ENCODE assay signal across 29 mouse cellular contexts in the genomic region with DNA sequence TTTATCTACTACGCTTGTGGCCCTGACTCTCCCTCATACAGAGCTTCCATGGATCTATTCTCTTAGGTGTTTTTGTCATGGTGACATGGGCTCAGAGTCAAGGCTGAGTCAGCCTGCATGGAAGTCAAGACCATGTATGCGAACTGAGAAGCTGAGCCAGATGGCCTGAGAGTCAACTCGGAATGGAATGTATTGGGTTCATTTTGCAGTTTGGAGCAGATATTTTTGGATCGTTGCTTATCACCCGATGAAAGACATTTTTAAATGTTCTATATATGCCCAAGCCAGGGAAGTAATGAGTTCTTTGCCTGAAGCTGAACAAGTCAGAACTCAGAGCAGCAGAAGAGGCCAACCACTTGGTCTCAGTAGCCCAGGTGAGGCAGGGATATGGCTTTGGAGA. TPM values are rescaled to one million over a fixed set of nuclear protein-coding genes. Genes with fewer than 3 reads are reported as not detected.
A peak's percentile ranks its signal among the peaks of the same experiment; 100 is the strongest.
DNase-seq lines count a peak whose midpoint lies in the region; ATAC-seq and TF ChIP-seq lines count a peak whose summit lies in the region.
"Had no signal": no experiment of that assay in that cellular context is flagged by ENCODE, and none has a peak within 500 bp of the region (broad histone marks: within the 10 kb centered on the region; RNA-seq: fewer than 3 reads in every experiment).

No protein-coding gene starts in this region.

- 45% methylated on average over 5 of the region's 5 CpGs for WGBS in heart, adult 2 months
- WGBS in heart, embryonic 15.5 days: 34% methylated on average over 5 of the region's 5 CpGs
- 95% methylated on average over 5 of the region's 5 CpGs for WGBS in hindbrain, embryonic 11.5 days

- no peak for TF ChIP-seq POLR2A in heart, adult 2 months (IDR thresholded peaks at IDR 0.05; ENCODE audit: insufficient read depth, low read depth, low read length)
- no peak for TF ChIP-seq POLR2A in embryonic fibroblast, embryonic 13.5 days (IDR thresholded peaks at IDR 0.05; ENCODE audit: low read depth, low read length)

- H3K4me1 ChIP-seq in heart, adult 2 months (ENCODE audit: control insufficient read depth, insufficient read depth, low read length): peaks cover 11% of the 10 kb centered on the region
- H3K4me1 ChIP-seq in embryonic fibroblast, embryonic 13.5 days (ENCODE audit: control insufficient read depth, insufficient read depth, low read length): peaks cover 22% of the 10 kb centered on the region
- peaks cover 51% of the 10 kb centered on the region for H3K4me1 ChIP-seq in heart, embryonic 15.5 days (replicated peaks)
- no peaks in the 10 kb centered on the region for H3K4me1 ChIP-seq in hindbrain, embryonic 11.5 days (replicated peaks; ENCODE audit: control insufficient read depth, insufficient read depth, low read length)
- H3K4me1 ChIP-seq: hindbrain, embryonic 10.5 days; limb, embryonic 10.5 days; midbrain, embryonic 12.5 days had no signal

- intact Hi-C loops in heart, adult 2 months (cut with DNase I): no loop called here
- intact Hi-C loops in heart, postnatal 25 days (cut with DNase I): loop anchor here (5.0 to 10.0 kb wide), 3 partner anchors 36 to 322 kb away; no protein-coding TSS in a partner anchor

- no peaks in the 10 kb centered on the region for H3K9me3 ChIP-seq in heart, embryonic 15.5 days (replicated peaks)
- H3K9me3 ChIP-seq in hindbrain, embryonic 11.5 days (ENCODE audit: control insufficient read depth, low read length): no peaks in the 10 kb centered on the region
- H3K9me3 ChIP-seq: embryonic facial prominence, embryonic 10.5 days; forebrain, embryonic 10.5 days; G1E; hindbrain, embryonic 10.5 days; limb, embryonic 10.5 days; midbrain, embryonic 12.5 days; neural tube, embryonic 15.5 days; stomach, embryonic 15.5 days had no signal

- 0 out of 2 replicates have a peak, but pooled peaks have one; percentile 17 for TF ChIP-seq EP300 in heart, adult 2 months (IDR thresholded peaks at IDR 0.05; ENCODE audit: insufficient read depth, low read depth, low read length)

- H3K4me2 ChIP-seq in heart, embryonic 15.5 days: peak overlapping the region; percentile 16; the same call in 1 of the 2 replicates
- H3K4me2 ChIP-seq in hindbrain, embryonic 11.5 days (replicated peaks; ENCODE audit: low read depth, low read length): no peak overlapping the region
- H3K4me2 ChIP-seq: midbrain, embryonic 12.5 days; neural tube, embryonic 15.5 days; stomach, embryonic 15.5 days had no signal

- DNase-seq in heart, adult 2 months: peak in 1 of 2 experiments; percentile 68
- no peak for DNase-seq in heart, postnatal 25 days (ENCODE audit: low spot score)
- DNase-seq in 3T3-L1 (ENCODE audit: low read depth, low spot score): peak; percentile 42
- DNase-seq in hindbrain, embryonic 11.5 days (ENCODE audit: low spot score): no peak
- DNase-seq in embryo, embryonic 11 days: no peak
- no peak for DNase-seq in testis, postnatal 14 days (ENCODE audit: low spot score)
- DNase-seq: adrenal gland, postnatal 10 days; B cell, adult 2 months; cerebellum, adult 9-11 months; gastrocnemius, postnatal 36 days; kidney, adult 9 months; liver; liver, postnatal 0 days; lung, postnatal 10 days had no signal

- TF ChIP-seq CTCF in heart, adult 2 months (IDR thresholded peaks at IDR 0.05): no peak
- no peak for TF ChIP-seq CTCF in embryonic fibroblast, embryonic 13.5 days (IDR thresholded peaks at IDR 0.05; ENCODE audit: borderline replicate concordance, insufficient read depth, low read length)

- H3K36me3 ChIP-seq in heart, adult 2 months (ENCODE audit: control insufficient read depth, insufficient read depth, low read length): no peaks in the 10 kb centered on the region
- no peaks in the 10 kb centered on the region for H3K36me3 ChIP-seq in heart, embryonic 15.5 days
- H3K36me3 ChIP-seq in hindbrain, embryonic 11.5 days (ENCODE audit: control insufficient read depth, insufficient read depth, low read length): no peaks in the 10 kb centered on the region
- H3K36me3 ChIP-seq: embryonic facial prominence, embryonic 10.5 days; forebrain, embryonic 10.5 days; G1E; hindbrain, embryonic 10.5 days; limb, embryonic 10.5 days; midbrain, embryonic 12.5 days; neural tube, embryonic 15.5 days; stomach, embryonic 15.5 days had no signal

- H3K9ac ChIP-seq in heart, adult 2 months (ENCODE audit: low read depth, low read length): no peak overlapping the region
- H3K9ac ChIP-seq in heart, embryonic 15.5 days: no peak overlapping the region
- H3K9ac ChIP-seq in hindbrain, embryonic 11.5 days (ENCODE audit: low read depth, low read length): no peak overlapping the region
- H3K9ac ChIP-seq: liver, postnatal 0 days; midbrain, embryonic 12.5 days; neural tube, embryonic 15.5 days; stomach, embryonic 15.5 days had no signal

- no peaks in the 10 kb centered on the region for H3K27me3 ChIP-seq in heart, adult 2 months (ENCODE audit: control insufficient read depth, insufficient read depth, low read length)
- no peaks in the 10 kb centered on the region for H3K27me3 ChIP-seq in heart, embryonic 15.5 days
- H3K27me3 ChIP-seq in hindbrain, embryonic 11.5 days (ENCODE audit: control insufficient read depth, insufficient read depth, low read length): no peaks in the 10 kb centered on the region
- H3K27me3 ChIP-seq: CH12.LX; midbrain, embryonic 12.5 days; neural tube, embryonic 15.5 days; stomach, embryonic 15.5 days had no signal

- H3K27ac ChIP-seq in heart, adult 2 months: peak overlapping the region; percentile 68
- H3K27ac ChIP-seq in embryonic fibroblast, embryonic 13.5 days (ENCODE audit: insufficient read depth, low read length): peak overlapping the region; percentile 63
- peak overlapping the region; percentile 81 for H3K27ac ChIP-seq in heart, embryonic 15.5 days
- no peak overlapping the region for H3K27ac ChIP-seq in hindbrain, embryonic 11.5 days (ENCODE audit: low read depth, low read length)
- H3K27ac ChIP-seq: embryonic facial prominence, embryonic 10.5 days; forebrain, embryonic 10.5 days; hindbrain, embryonic 10.5 days; hindbrain, postnatal 0 days; limb, embryonic 10.5 days; midbrain, embryonic 12.5 days; neural tube, embryonic 15.5 days; stomach, embryonic 15.5 days had no signal

- H3K4me3 ChIP-seq in heart, adult 2 months: no peak overlapping the region
- no peak overlapping the region for H3K4me3 ChIP-seq in embryonic fibroblast, embryonic 13.5 days (ENCODE audit: insufficient read depth, low read length)
- no peak overlapping the region for H3K4me3 ChIP-seq in heart, embryonic 15.5 days
- no peak overlapping the region for H3K4me3 ChIP-seq in hindbrain, embryonic 11.5 days (ENCODE audit: low read depth, low read length)
- H3K4me3 ChIP-seq: embryonic facial prominence, embryonic 10.5 days; forebrain, embryonic 10.5 days; hindbrain, embryonic 10.5 days; limb, embryonic 10.5 days; midbrain, embryonic 12.5 days; neural tube, embryonic 15.5 days; stomach, embryonic 15.5 days had no signal

- peak; percentile 24; the same call in 1 of the 2 replicates for ATAC-seq in heart, embryonic 15.5 days (replicated peaks; ENCODE audit: insufficient number of reproducible peaks, insufficient read depth, low FRiP score, low read depth)
- ATAC-seq in hindbrain, embryonic 11.5 days (ENCODE audit: low FRiP score): no peak
- ATAC-seq: activated CD4-positive, CD25-positive, alpha-beta regulatory T cell, adult 4 months; forebrain, embryonic 16.5 days; hindbrain, postnatal 0 days; intestine, embryonic 16.5 days; liver, postnatal 0 days had no signal

- no peaks in the 10 kb centered on the region for H3K79me2 ChIP-seq in heart, adult 2 months (replicated peaks; ENCODE audit: control insufficient read depth, insufficient read depth, low read length)

RNA-seq across cellular contexts. Expression of a gene that starts 54.9 kb away (rescaled TPM):
- total RNA-seq in heart, adult 2 months (2021): 100 to 1,000 TPM; 354 to 451 TPM
- 522 and 708 TPM in 2 replicates for polyA plus RNA-seq in heart, adult 2 months (2012; rRNA removed)
- total RNA-seq in heart, postnatal 25 days (2021): 100 to 1,000 TPM; 390 to 430 TPM
- polyA plus RNA-seq in embryonic fibroblast, embryonic 13.5 days (2011; ENCODE audit: insufficient read length, low read depth, missing spikeins): 241 and 297 TPM in 2 replicates
- polyA plus RNA-seq in heart, embryonic 15.5 days (2015; fragmentation: Nextera tagmentation; extraction: Ambion mirVana): 23.2 and 29.0 TPM in 2 replicates
- 7.0 and 8.6 TPM in 2 replicates for polyA plus RNA-seq in hindbrain, embryonic 11.5 days (2014; fragmentation: Nextera tagmentation; extraction: Ambion mirVana)
